ENCODE assay signal across 8 mouse cellular contexts in the genomic region with DNA sequence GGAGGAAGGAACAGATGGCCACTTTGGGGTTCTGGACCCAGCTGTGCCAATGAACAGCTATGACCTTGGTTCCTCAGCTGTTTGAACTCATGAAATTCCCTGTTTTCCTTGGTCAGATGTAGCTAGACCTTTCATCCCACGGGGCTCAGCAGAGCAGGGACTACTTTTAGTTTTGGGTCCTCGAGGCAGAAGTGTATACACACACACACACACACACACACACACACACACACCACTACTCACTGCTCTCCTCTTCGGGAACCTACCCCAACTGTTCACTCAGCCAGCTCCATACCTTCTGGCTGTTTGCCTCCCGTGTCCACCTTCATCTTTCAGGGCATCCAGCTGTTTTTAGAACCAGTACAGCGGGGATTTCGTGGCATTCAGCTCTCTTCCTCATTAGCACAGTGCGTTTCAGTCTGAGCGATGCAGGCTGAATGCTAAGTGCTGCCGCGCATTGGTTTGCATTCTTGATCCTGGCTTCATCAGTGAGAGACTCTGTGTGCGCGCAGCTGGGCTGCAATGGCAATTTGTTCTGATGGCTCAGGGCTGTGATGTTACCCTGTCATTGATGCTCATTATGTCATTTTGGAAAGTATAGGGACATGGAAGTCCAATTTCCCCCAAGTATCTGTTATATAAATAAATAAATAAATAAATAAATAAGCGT.
DNase-seq lines count a peak whose midpoint lies in the region; ATAC-seq and TF ChIP-seq lines count a peak whose summit lies in the region.
"Had no signal": no experiment of that assay in that cellular context is flagged by ENCODE, and none has a peak within 500 bp of the region (broad histone marks: within the 10 kb centered on the region; RNA-seq: fewer than 3 reads in every experiment).

No protein-coding gene starts in this region.

- H3K4me2 ChIP-seq in forebrain, postnatal 0 days (ENCODE audit: low read depth): peak overlapping the region; percentile 23; the same call in 1 of the 2 replicates
- H3K4me2 ChIP-seq in hindbrain, embryonic 12.5 days (replicated peaks): no peak overlapping the region; the same call in 1 of the 2 replicates

- H3K27ac ChIP-seq in forebrain, postnatal 0 days (ENCODE audit: low read depth, low read length): peak overlapping the region; percentile 54; the same call in 1 of the 2 replicates
- peak overlapping the region; percentile 37; the same call in 1 of the 2 replicates for H3K27ac ChIP-seq in hindbrain, embryonic 12.5 days
- H3K27ac ChIP-seq: gastrocnemius, adult 2 months had no signal

- H3K36me3 ChIP-seq in forebrain, postnatal 0 days (ENCODE audit: insufficient read depth): no peaks in the 10 kb centered on the region
- no peaks in the 10 kb centered on the region for H3K36me3 ChIP-seq in hindbrain, embryonic 12.5 days

- H3K4me1 ChIP-seq in forebrain, postnatal 0 days (ENCODE audit: insufficient read depth): 0 out of 2 replicates have a peak, but pooled peaks cover 4% of the 10 kb centered on the region
- H3K4me1 ChIP-seq in hindbrain, embryonic 12.5 days: peaks cover 30% of the 10 kb centered on the region

- H3K4me3 ChIP-seq in forebrain, postnatal 0 days (ENCODE audit: low read depth, low read length): no peak overlapping the region
- H3K4me3 ChIP-seq in hindbrain, embryonic 12.5 days: no peak overlapping the region
- H3K4me3 ChIP-seq: gastrocnemius, adult 2 months had no signal

- TF ChIP-seq CTCF in forebrain, postnatal 0 days (IDR thresholded peaks at IDR 0.05; ENCODE audit: low read depth): no peak

- H3K9me3 ChIP-seq in forebrain, postnatal 0 days (ENCODE audit: low read length): no peaks in the 10 kb centered on the region
- no peaks in the 10 kb centered on the region for H3K9me3 ChIP-seq in hindbrain, embryonic 12.5 days (replicated peaks)

- WGBS in forebrain, postnatal 0 days: 22% methylated on average over 13 of the region's 13 CpGs
- 53% methylated on average over 13 of the region's 13 CpGs for WGBS in hindbrain, embryonic 12.5 days

- no peak overlapping the region for H3K9ac ChIP-seq in forebrain, postnatal 0 days
- no peak overlapping the region for H3K9ac ChIP-seq in hindbrain, embryonic 12.5 days

- H3K27me3 ChIP-seq in forebrain, postnatal 0 days (ENCODE audit: insufficient read depth, low read length): peaks cover 3% of the 10 kb centered on the region; the same call in 1 of the 2 replicates
- H3K27me3 ChIP-seq in hindbrain, embryonic 12.5 days: peaks cover 12% of the 10 kb centered on the region; the same call in 1 of the 2 replicates

- intact Hi-C loops in left cerebral cortex, postnatal 10 days (cut with DNase I): no loop called here
- intact Hi-C loops in heart, postnatal 25 days (cut with DNase I): no loop called here

- DNase-seq in forebrain, postnatal 0 days: peak; percentile 82
- DNase-seq in left cerebral cortex, postnatal 10 days (ENCODE audit: extremely low spot score in 1 of 2, low spot score in 2 of 2): peak; percentile 42 to 69
- peak; percentile 39 to 65 for DNase-seq in right cerebral cortex, adult 2 months (ENCODE audit: low spot score in 2 of 2)
- no peak for DNase-seq in heart, postnatal 25 days (ENCODE audit: low spot score)
- no peak for DNase-seq in cerebellum, postnatal 25 days
- no peak for DNase-seq in gastrocnemius, postnatal 4 days (ENCODE audit: low spot score in 2 of 2)
- DNase-seq: gastrocnemius, adult 2 months had no signal

- peak; percentile 87 for ATAC-seq in forebrain, postnatal 0 days
- ATAC-seq in hindbrain, embryonic 12.5 days (ENCODE audit: low FRiP score): peak; percentile 84

Comparison
In these comparisons a context has a peak if more than half of its experiments do, and no peak if none do; other contexts are left out.
1. DNase-seq: peak in forebrain, postnatal 0 days (single experiment), left cerebral cortex, postnatal 10 days (2 of 2) and right cerebral cortex, adult 2 months (2 of 2); none in heart, postnatal 25 days (single experiment), cerebellum, postnatal 25 days (0 of 2) and gastrocnemius, postnatal 4 days (0 of 2).